Mouse (Mus musculus) kidney, embryonic 15.5 days (tissue): ENCODE measurements around the gene Olfr834. TPM values are rescaled to one million over a fixed set of nuclear protein-coding genes. Genes with fewer than 3 reads are reported as not detected.

Experiments used
- ATAC-seq: fragments of 200-750 bp; cut with Nextera tagmentation; replicated peaks from 2 replicates; pipeline ENCODE4 v1.8.0; 2017; ENCODE audit warnings: moderate TSS enrichment; ENCODE audit not compliant: low FRiP score
- H3K27ac ChIP-seq: fragments of 300-500 bp; sonication (generic); 2 replicates; pipeline ENCODE4 v1.5.1; 2015; ENCODE audit warnings: mild to moderate bottlenecking, inconsistent platforms
- H3K27me3 ChIP-seq: fragments of 300-500 bp; sonication (generic); 2 replicates; pipeline ENCODE4 v1.6.1; 2015; ENCODE audit warnings: inconsistent platforms
- H3K36me3 ChIP-seq: fragments of 300-500 bp; sonication (generic); 2 replicates; pipeline ENCODE4 v1.6.1; 2015; ENCODE audit warnings: inconsistent platforms
- H3K4me1 ChIP-seq: fragments of 300-500 bp; sonication (generic); 2 replicates; pipeline ENCODE4 v1.6.1; 2015; ENCODE audit warnings: inconsistent platforms
- H3K4me2 ChIP-seq: fragments of 300-500 bp; sonication (generic); 2 replicates; pipeline ENCODE4 v1.6.1; 2015; ENCODE audit warnings: moderate library complexity, mild to moderate bottlenecking, inconsistent platforms
- H3K4me3 ChIP-seq: fragments of 300-500 bp; sonication (generic); replicated peaks from 2 replicates; pipeline ENCODE4 v1.5.1; 2015; ENCODE audit warnings: mild to moderate bottlenecking, inconsistent platforms
- H3K9ac ChIP-seq: fragments of 300-500 bp; sonication (generic); 2 replicates; pipeline ENCODE4 v1.6.1; 2015; ENCODE audit warnings: mild to moderate bottlenecking, inconsistent platforms
- H3K9me3 ChIP-seq: fragments of 300-500 bp; sonication (generic); replicated peaks from 2 replicates; pipeline ENCODE4 v1.6.1; 2016; ENCODE audit warnings: inconsistent platforms
- WGBS: fragments of 180-500 bp; shearing (Covaris S2); methylation state at CpG from one replicate; pipeline ENCODE4 v1.1.7; 2015; ENCODE audit warnings: mixed read lengths; 5-methylcytosine and 5-hydroxymethylcytosine counted together
- polyA plus RNA-seq: library from polyadenylated mRNA; unstranded; fragments of >200 nt; fragmentation: Nextera tagmentation; extraction: Ambion mirVana; gene quantifications from 2 replicates; pipeline ENCODE4 v1.2.1, GENCODE M21; 2015

The Olfr834 gene
- not detected in 2 replicates for polyA plus RNA-seq

- Histone ChIP-seq H3K9me3 (no peaks in the 10 kb centered on the region), H3K4me2 (no peak within 1 kb of the TSS), H3K27me3 (no peaks in the 10 kb centered on the region), H3K36me3 (no peaks in the 10 kb centered on the region), H3K9ac (no peak within 1 kb of the TSS), H3K27ac (no peak within 1 kb of the TSS), H3K4me3 (no peak within 1 kb of the TSS), H3K4me1 (no peaks in the 10 kb centered on the region)
- 88% methylated on average over 3 of the region's 3 CpGs for WGBS
- ATAC-seq, result no peak
These were observed at the start of gene Olfr834 for GRCm38 (mm10) chr9:18987690-18988089. TSS of gene Olfr834 (plus strand) at chr9:18987990.

- H3K9me3 ChIP-seq, result no peaks in the 10 kb centered on the region
- no peak overlapping the region for H3K4me2 ChIP-seq
- H3K27ac ChIP-seq, result no peak overlapping the region
- no peaks in the 10 kb centered on the region for H3K36me3 ChIP-seq
- H3K9ac ChIP-seq, result no peak overlapping the region
- no peaks in the 10 kb centered on the region for H3K4me1 ChIP-seq
- no peak overlapping the region for H3K4me3 ChIP-seq
- no peaks in the 10 kb centered on the region for H3K27me3 ChIP-seq
- ATAC-seq, result no peak
These were observed 25.8 kb upstream of the Olfr834 start for GRCm38 (mm10) chr9:18962021-18962420.

DNA sequence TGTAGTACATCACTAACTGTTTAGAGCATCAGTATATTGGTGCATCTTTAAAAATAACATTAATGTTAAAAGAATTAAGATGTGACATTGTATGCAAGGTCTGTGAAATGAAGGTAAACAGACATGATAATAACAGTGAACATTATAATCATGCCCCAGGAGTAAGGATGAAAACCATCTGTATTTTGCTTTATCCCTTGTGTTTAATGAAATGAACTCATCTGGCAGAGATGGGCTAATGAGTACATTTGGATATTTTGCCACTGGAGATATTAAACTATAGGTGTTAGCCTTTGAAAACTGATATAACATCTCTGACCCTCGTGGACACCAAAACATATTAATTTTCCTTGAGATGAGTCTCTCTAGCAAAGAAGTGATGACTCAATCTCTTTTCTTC, 44.6 kb downstream of the Olfr834 start, which contains the start of gene Olfr835:
TSS of gene Olfr835 (plus strand) at position 301 of the 400 bp plus-strand sequence.
- no peak within 1 kb of the TSS for H3K9ac ChIP-seq
- ATAC-seq, result no peak
- WGBS, result 52% methylated on average over 1 of the region's 1 CpGs

More for the DNA sequence above, 44.6 kb downstream of the Olfr834 start, which contains the start of gene Olfr835:
- Histone ChIP-seq H3K4me2 (no peak within 1 kb of the TSS), H3K36me3 (no peaks in the 10 kb centered on the region), H3K27me3 (no peaks in the 10 kb centered on the region), H3K27ac (no peak within 1 kb of the TSS), H3K4me1 (no peaks in the 10 kb centered on the region), H3K9me3 (no peaks in the 10 kb centered on the region), H3K4me3 (no peak within 1 kb of the TSS)

Other genes starting within 250 kb of the Olfr834 start
- not detected in 2 replicates for gene Olfr24, start 224.0 kb upstream of the Olfr834 start, polyA plus RNA-seq
- gene Olfr828, start 168.5 kb upstream of the Olfr834 start, polyA plus RNA-seq, result not detected in 2 replicates
- gene Olfr829, start 133.1 kb upstream of the Olfr834 start, polyA plus RNA-seq, result 0.16 TPM in 1 of 2 replicates, not detected in the other
- 0.05 TPM in 1 of 2 replicates, not detected in the other for gene Olfr830, start 113.3 kb upstream of the Olfr834 start, polyA plus RNA-seq
- gene Olfr832, start 50.9 kb upstream of the Olfr834 start, polyA plus RNA-seq, result not detected in 2 replicates
- not detected in 2 replicates for gene Olfr835, start 44.7 kb downstream of the Olfr834 start, polyA plus RNA-seq
- not detected in 2 replicates for gene Olfr836, start 132.4 kb downstream of the Olfr834 start, polyA plus RNA-seq
- gene Olfr837, start 148.3 kb downstream of the Olfr834 start, polyA plus RNA-seq, result not detected in 2 replicates
- gene Olfr839-ps1, start 189.3 kb downstream of the Olfr834 start, polyA plus RNA-seq, result not detected in 2 replicates